Mouse (Mus musculus): ENCODE measurements around the gene Tspan12.
A peak's percentile ranks its signal among the peaks of the same experiment; 100 is the strongest.
"Not testable (repeated sequence)": the region's sequence is repeated elsewhere in the genome, so short reads cannot be mapped to it uniquely, and the experiment has no call there.

Tspan12 gene

GRCm38 (mm10) chr6:21828437-21828836, 23.9 kb downstream of the Tspan12 start:
- DNase-seq (ENCODE audit: low spot score in 2 of 2), result no peak

GRCm38 (mm10) chr6:21828001-21828400, 24.3 kb downstream of the Tspan12 start:
- no peak for DNase-seq (ENCODE audit: low spot score in 2 of 2)

DNA sequence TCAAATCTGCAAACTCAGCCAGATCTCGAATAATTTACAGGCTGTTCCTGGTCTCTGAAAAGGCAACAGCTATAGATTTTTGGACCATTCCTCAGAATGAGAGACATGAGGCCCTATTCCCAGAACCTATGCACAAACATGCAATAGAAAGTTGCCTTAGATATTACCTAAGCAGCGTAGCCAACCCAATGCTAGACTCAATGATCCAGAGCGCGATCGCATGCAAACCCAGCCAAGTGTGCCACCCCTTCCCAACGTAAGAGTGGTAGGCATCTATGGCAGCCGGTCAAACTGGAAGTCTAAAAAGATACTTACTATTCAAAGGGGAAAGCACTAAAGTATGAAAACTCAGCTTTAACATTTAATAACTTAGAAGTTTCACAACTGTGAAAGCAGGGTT, 28.6 kb downstream of the Tspan12 start:
- no peak for DNase-seq (ENCODE audit: low spot score in 2 of 2)

GRCm38 (mm10) chr6:21823281-21823680, 29.0 kb downstream of the Tspan12 start:
- no peak for DNase-seq (ENCODE audit: low spot score in 2 of 2)

DNA sequence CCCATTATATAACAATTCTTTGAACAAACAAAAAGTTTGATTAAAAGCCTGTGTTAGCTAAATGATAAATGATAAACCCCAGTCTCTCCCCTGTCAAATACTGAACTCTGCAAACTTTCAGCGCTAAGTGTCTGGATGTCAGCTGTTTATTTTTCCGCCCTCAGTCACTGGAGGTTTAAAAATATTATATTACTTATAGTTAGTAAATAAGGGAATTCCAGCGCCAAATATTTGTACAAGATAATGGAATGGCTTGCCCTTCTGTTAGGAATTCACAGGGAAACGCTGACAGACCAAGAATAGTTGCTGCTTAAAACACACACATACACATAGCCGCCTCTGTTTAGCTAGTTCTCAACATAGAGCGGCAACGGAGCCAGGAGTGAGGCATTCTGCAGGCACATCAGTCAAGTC, 29.6 kb downstream of the Tspan12 start:
- DNase-seq (ENCODE audit: low spot score in 2 of 2), result no peak

- DNase-seq (ENCODE audit: low spot score in 2 of 2), result no peak
Observed at GRCm38 (mm10) chr6:21818107-21818807, 34.1 kb downstream of the Tspan12 start.

GRCm38 (mm10) chr6:21806005-21806404, 46.3 kb downstream of the Tspan12 start:
- DNase-seq (ENCODE audit: low spot score in 2 of 2), result no peak

- DNase-seq (ENCODE audit: low spot score in 2 of 2), result no peak
Observed at GRCm38 (mm10) chr6:21805013-21805570, 47.2 kb downstream of the Tspan12 start.

DNA sequence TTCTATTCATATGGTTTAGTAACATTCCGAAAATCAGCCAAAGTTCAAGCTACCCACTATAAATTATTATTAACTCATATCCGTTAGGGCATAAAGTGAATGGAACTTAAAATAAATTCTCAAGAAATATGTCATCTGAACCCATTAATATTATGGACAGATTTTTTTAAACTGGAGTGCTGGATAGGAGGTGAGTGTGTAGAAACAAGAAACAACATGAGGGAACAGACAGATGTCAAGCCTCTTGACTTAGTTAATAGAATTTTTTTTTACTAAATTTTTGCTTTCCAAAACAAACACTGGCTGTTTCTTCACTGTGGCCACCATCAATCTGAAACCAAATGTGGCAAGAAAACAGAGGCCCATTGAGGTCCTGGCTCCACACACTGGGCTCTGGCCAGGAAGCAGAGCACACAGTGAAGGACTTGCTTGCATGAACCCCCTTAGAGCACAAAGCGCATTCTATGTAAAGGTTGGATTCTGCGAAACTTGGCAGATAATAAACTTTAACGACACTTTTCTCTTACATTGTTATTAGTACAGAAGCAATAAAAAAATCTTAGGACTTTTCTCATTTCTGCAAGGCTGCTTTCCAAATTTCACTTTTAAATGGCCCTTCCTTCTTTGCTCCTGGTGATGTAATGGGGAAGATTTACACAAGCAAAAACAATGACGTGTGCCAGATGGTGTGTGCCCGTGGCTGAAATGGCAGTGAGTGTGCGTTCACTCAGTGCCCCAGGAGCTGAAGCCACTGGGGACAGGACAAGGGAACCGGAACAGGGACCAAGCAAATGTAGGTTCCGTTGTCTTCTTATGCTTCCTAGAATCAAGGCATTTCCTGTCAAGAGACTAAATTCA, 48.6 kb downstream of the Tspan12 start:
- no peak for DNase-seq (ENCODE audit: low spot score in 2 of 2)

DNA sequence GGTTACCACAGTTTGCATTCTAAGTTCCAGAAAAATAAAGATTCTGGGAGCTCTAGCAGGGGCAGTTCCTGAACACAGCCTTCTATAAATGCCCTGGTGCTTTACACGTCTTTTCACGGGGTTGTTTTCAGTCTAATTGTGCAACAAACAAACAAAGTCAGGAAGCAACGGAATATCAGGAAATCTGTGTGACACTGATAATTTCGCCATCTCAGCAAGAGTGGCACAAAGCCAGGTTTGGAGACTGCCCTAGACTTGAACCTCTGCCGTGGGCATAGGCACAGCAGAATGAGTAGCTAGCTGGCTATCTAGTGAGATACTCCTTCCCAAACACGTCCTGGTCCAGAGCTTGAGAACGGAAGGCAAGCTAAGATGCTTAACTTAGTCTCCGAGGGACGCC, 53.7 kb downstream of the Tspan12 start:
- no peak for DNase-seq (ENCODE audit: low spot score in 2 of 2)

GRCm38 (mm10) chr6:21797087-21797486, 55.2 kb downstream of the Tspan12 start:
- no peak for DNase-seq (ENCODE audit: low spot score in 2 of 2)

DNA sequence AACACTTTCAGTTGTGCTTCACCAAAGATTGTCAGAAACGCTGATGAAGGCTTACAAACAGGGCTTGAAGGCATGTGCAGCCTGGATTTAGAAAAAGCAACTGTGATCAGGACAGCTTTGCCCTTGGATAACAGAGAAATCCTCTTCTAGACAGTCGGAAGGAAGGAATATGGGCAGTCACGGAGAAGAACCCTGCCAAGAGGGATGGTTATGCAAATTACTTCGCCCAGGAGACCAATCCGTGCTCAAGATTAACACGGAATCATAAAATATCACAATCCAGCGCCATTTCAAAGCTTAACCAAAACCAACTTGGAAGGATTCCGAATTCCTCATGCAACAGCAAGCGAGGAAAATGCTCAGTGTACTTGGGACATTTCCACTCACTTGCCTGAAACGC, 55.9 kb downstream of the Tspan12 start:
- DNase-seq (ENCODE audit: low spot score in 2 of 2), result no peak

DNA sequence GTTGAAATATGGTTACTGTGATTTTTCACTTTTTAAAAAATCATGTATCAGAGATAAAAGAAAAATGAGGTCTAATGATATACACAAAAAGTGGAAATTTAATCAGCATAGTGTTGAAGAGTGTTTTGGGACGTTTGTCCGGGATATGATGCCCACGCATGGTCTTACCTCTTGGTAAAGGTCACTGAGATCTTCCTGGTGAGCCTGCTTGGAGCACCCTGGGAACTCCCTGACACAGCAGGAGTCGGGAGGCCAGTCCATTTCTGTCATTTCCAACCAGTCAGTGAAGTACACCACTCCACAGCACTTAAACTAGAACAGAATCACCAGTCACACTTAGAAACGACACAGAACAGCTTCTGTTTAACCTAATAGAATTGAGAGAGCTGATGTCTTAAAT, 56.9 kb downstream of the Tspan12 start:
- no peak for DNase-seq (ENCODE audit: low spot score in 2 of 2)

- DNase-seq (ENCODE audit: low spot score in 2 of 2), result peak; percentile 1 to 3
Observed at GRCm38 (mm10) chr6:21795072-21795407, 57.3 kb downstream of the Tspan12 start.

DNA sequence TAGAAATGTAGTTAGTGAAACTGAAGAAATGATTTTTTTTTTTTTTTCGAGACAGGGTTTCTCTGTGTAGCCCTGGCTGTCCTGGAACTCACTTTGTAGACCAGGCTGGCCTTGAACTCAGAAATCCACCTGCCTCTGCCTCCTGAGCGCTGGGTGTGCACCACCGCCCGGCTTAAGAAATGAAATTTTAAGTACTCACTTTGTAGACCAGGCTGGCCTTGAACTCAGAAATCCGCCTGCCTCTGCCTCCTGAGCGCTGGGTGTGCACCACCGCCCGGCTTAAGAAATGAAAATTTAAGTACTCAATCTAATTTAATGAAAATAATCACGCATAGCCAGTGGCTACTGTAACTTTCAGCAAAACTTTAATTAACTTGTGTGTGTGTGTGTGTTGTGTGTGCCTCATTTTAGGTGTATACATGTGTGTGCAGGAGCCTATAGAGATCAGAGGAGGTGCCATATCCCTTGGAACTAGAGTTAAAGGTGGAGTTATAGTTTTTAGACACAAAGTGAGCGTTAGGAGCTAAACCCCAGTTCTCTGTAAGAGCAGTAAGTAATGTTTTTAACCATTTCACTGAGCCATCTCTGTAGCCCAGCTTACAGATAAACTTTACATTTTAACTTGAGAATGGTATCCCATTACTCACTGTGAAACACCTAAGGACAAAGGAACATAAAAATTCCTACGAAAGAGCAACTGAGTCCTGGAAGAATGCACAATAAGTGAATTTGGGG, 57.8 kb downstream of the Tspan12 start:
- no peak for DNase-seq (ENCODE audit: low spot score in 2 of 2)

GRCm38 (mm10) chr6:21791307-21791706, 61.0 kb downstream of the Tspan12 start:
- DNase-seq (ENCODE audit: low spot score in 2 of 2), result no peak

DNA sequence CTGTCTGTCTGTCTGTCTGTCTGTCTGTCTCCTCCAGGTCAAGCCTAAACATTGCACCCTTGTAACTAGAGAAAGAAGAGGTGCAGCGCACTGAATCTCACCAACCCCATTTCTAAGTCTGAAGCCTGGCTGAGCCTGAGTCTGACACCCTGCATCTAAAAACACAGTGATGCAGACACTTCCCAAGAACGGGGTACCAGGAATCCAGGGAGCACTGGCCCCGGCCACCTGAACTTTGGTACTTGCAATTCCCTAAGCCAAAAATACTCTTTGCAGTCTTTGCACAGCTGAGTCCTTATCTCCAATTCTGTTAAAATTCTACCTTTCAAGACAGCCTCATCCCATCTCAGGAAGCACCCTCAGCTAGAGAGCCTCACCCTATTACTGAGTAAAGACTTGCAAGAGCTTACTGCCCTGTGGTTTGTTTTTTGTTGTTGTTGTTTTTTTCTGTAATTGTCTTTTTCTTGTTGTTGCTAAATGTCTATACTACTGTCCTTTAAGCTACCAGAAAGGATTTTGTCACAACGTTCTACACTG, 61.7 kb downstream of the Tspan12 start:
- no peak for DNase-seq (ENCODE audit: low spot score in 2 of 2)

GRCm38 (mm10) chr6:21790036-21790435, 62.3 kb downstream of the Tspan12 start:
- no peak for DNase-seq (ENCODE audit: low spot score in 2 of 2)

DNA sequence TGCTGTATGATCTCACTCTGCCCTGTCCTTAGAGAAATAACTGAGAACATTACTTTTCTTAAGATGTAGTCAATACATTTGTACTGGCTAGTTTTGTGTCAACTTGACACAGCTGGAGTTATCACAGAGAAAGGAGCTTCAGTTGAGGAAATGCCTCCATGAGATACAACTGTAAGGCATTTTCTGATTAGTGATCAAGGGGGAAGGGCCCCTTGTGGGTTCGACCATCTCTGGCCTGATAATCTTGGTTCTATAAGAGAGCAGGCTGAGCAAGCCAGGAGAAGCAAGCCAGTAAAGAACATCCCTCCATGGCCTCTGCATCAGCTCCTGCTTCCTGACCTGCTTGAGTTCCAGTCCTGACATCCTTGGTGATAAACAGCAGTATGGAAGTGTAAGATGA, 62.7 kb downstream of the Tspan12 start:
- DNase-seq (ENCODE audit: low spot score in 2 of 2), result not testable (repeated sequence)

DNA sequence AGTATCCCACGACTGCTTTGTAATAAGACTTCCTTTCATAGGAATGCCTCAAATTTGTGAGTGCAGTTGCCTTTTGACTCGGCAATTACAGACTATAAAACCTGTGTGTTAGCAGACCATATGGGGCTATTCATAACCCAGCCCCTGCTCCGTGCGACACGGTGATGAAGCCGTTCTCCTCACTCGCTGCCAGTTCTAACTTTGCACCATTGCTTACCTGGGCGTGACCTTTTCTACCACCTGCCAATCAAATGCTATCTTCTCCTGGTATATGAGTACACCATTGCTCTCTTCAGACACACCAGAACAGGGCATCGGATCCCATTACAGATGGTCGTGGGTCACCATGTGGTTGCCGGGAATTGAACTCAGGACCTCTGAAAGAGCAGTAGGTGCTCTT, 64.6 kb downstream of the Tspan12 start:
- no peak for DNase-seq (ENCODE audit: low spot score in 2 of 2)

DNA sequence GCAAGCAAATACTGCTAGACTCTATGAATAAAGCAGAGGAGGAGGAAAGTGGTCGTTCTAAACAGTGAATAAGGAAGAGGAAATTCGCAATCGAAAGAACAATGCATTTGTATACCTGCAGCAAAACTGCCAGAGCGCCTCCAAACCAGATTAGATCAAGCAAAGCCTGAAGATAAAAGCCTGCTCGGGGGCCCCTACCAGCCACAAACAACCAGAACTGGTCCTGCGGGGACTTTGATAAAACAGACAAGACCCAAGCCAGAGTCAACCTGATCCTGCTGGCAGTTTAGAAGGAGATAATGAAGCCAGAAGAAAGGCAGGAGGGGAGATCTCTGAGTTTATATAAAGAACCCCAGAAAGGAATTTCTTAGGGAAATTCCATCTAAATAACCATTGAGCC, 65.0 kb downstream of the Tspan12 start:
- no peak for DNase-seq (ENCODE audit: low spot score in 2 of 2)

All from natural killer cell, adult 2 months (primary cell).